Comparison of ENCODE assay signal across 11 mouse cellular contexts in the genomic region with DNA sequence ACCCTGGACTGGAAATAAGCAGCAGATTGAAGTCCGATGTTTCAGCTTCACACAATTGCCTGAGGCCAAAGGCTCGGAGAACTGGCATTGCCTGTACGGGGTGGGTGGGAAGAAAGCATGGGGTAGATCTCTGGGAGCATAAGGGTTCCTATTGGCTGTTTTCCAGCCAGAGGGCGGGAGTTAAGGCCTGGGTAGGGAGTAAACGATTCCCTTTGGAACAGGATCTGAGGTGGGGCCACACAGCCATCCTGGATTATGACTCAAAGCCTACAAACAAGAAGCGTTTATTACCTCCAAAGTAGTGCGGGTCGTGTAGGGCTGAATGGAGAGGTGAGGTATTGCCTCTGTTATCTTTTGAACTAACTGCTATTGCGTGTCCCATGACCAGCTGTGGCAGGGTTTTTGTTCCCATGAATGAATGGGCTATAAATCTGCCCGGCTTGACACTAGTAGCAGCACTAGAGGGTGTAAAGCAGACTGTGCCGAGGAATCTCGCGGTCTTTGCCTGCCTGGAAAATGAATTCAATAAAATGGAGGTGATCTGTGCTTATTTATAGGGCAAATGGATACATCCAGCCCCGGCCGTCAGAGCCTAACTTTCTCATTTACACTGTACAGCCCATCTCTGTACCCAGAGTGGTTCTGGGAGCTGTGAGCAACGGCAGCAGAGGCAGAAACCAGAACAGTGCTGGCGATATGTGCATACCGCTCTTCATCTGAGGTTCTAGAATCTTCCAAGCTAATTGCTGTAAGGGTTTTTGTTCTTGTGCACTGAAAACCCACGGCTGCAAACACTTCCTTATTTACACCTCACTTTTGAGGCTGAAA.
DNase-seq lines count a peak whose midpoint lies in the region; ATAC-seq and TF ChIP-seq lines count a peak whose summit lies in the region.
"Had no signal": no experiment of that assay in that cellular context is flagged by ENCODE, and none has a peak within 500 bp of the region (broad histone marks: within the 10 kb centered on the region; RNA-seq: fewer than 3 reads in every experiment).

No protein-coding gene starts in this region.

- ATAC-seq in intestine, postnatal 0 days = peak; percentile 68
- ATAC-seq in neural tube, embryonic 12.5 days (ENCODE audit: low FRiP score, low read depth) = peak; percentile 95
- ATAC-seq in heart, embryonic 12.5 days (ENCODE audit: insufficient number of reproducible peaks, low FRiP score) = no peak

- H3K4me1 ChIP-seq in intestine, postnatal 0 days (replicated peaks; ENCODE audit: control insufficient read depth, insufficient read depth, low read length) = no peaks in the 10 kb centered on the region
- peaks cover 6% of the 10 kb centered on the region for H3K4me1 ChIP-seq in neural tube, embryonic 12.5 days
- H3K4me1 ChIP-seq in heart, embryonic 12.5 days (replicated peaks) = no peaks in the 10 kb centered on the region
- H3K4me1 ChIP-seq: liver, embryonic 13.5 days had no signal

- H3K9ac ChIP-seq in intestine, postnatal 0 days (ENCODE audit: low read depth, low read length) = no peak overlapping the region
- H3K9ac ChIP-seq in neural tube, embryonic 12.5 days = no peak overlapping the region
- no peak overlapping the region for H3K9ac ChIP-seq in heart, embryonic 12.5 days
- H3K9ac ChIP-seq: liver, embryonic 13.5 days had no signal

- peak; percentile 28 for DNase-seq in kidney, postnatal 10 days
- DNase-seq in kidney, adult 9 months = no peak
- DNase-seq in embryo, embryonic 11 days = peak; percentile 50
- no peak for DNase-seq in retina, postnatal 1 day
- DNase-seq: cerebellum, postnatal 14 days; liver, embryonic 13.5 days had no signal

- H3K27me3 ChIP-seq in intestine, postnatal 0 days (replicated peaks; ENCODE audit: control insufficient read depth, insufficient read depth, low read length) = no peaks in the 10 kb centered on the region
- no peaks in the 10 kb centered on the region for H3K27me3 ChIP-seq in neural tube, embryonic 12.5 days (replicated peaks)
- peaks cover 13% of the 10 kb centered on the region for H3K27me3 ChIP-seq in heart, embryonic 12.5 days (replicated peaks)
- H3K27me3 ChIP-seq: liver, embryonic 13.5 days had no signal

- 44% methylated on average over 19 of the region's 19 CpGs for WGBS in intestine, postnatal 0 days
- 18% methylated on average over 19 of the region's 19 CpGs for WGBS in neural tube, embryonic 12.5 days
- 73% methylated on average over 19 of the region's 19 CpGs for WGBS in heart, embryonic 12.5 days

- 0 out of 2 replicates have a peak overlapping the region, but pooled peaks have one; percentile 6 for H3K4me2 ChIP-seq in intestine, postnatal 0 days (replicated peaks; ENCODE audit: low read depth)
- H3K4me2 ChIP-seq in neural tube, embryonic 12.5 days (replicated peaks) = peak overlapping the region; percentile 49
- no peak overlapping the region for H3K4me2 ChIP-seq in heart, embryonic 12.5 days
- H3K4me2 ChIP-seq: heart, embryonic 11.5 days; liver, embryonic 13.5 days had no signal

- H3K9me3 ChIP-seq in intestine, postnatal 0 days (ENCODE audit: control insufficient read depth) = no peaks in the 10 kb centered on the region
- H3K9me3 ChIP-seq in neural tube, embryonic 12.5 days = no peaks in the 10 kb centered on the region
- H3K9me3 ChIP-seq in heart, embryonic 12.5 days (replicated peaks) = no peaks in the 10 kb centered on the region; the same call in 1 of the 2 replicates
- H3K9me3 ChIP-seq: liver, embryonic 13.5 days had no signal

- H3K36me3 ChIP-seq in intestine, postnatal 0 days (ENCODE audit: control insufficient read depth, insufficient read depth) = no peaks in the 10 kb centered on the region
- H3K36me3 ChIP-seq in neural tube, embryonic 12.5 days = no peaks in the 10 kb centered on the region
- no peaks in the 10 kb centered on the region for H3K36me3 ChIP-seq in heart, embryonic 12.5 days
- H3K36me3 ChIP-seq: liver, embryonic 13.5 days had no signal

- no peak overlapping the region for H3K4me3 ChIP-seq in intestine, postnatal 0 days (ENCODE audit: low read depth, low read length)
- peak overlapping the region; percentile 5; the same call in 1 of the 2 replicates for H3K4me3 ChIP-seq in neural tube, embryonic 12.5 days
- no peak overlapping the region for H3K4me3 ChIP-seq in heart, embryonic 12.5 days
- H3K4me3 ChIP-seq: erythroblast, embryonic 14.5 days; liver, embryonic 13.5 days had no signal

- TF ChIP-seq CTCF in intestine, postnatal 0 days (IDR thresholded peaks at IDR 0.05; ENCODE audit: low read depth) = no peak

- H3K27ac ChIP-seq in intestine, postnatal 0 days (ENCODE audit: low read depth, low read length) = no peak overlapping the region
- peak overlapping the region; percentile 59; the same call in 1 of the 2 replicates for H3K27ac ChIP-seq in neural tube, embryonic 12.5 days
- H3K27ac ChIP-seq in heart, embryonic 12.5 days (ENCODE audit: poor library complexity, severe bottlenecking) = no peak overlapping the region
- H3K27ac ChIP-seq: liver, embryonic 13.5 days had no signal

Comparison
In these comparisons a context has a peak if more than half of its experiments do, and no peak if none do; other contexts are left out.
1. DNase-seq: peak in kidney, postnatal 10 days (single experiment) and embryo, embryonic 11 days (single experiment); none in kidney, adult 9 months (single experiment) and retina, postnatal 1 day (single experiment).